In genomic region chr15:8854336-8854735, GRCm38 (mm10) we compare ENCODE assay signal across 23 mouse cellular contexts.
DNase-seq lines count a peak whose midpoint lies in the region; ATAC-seq lines count a peak whose summit lies in the region.
"Had no signal": no experiment of that assay in that cellular context is flagged by ENCODE, and none has a peak within 500 bp of the region (broad histone marks: within the 10 kb centered on the region; RNA-seq: fewer than 3 reads in every experiment).

No protein-coding gene starts in this region.

- no peaks in the 10 kb centered on the region for H3K36me3 ChIP-seq in limb, embryonic 12.5 days
- H3K36me3 ChIP-seq in limb, embryonic 10.5 days = no peaks in the 10 kb centered on the region
- no peaks in the 10 kb centered on the region for H3K36me3 ChIP-seq in embryonic facial prominence, embryonic 10.5 days (replicated peaks)
- H3K36me3 ChIP-seq in kidney, embryonic 15.5 days = no peaks in the 10 kb centered on the region
- no peaks in the 10 kb centered on the region for H3K36me3 ChIP-seq in forebrain, embryonic 10.5 days (replicated peaks)
- H3K36me3 ChIP-seq: midbrain, embryonic 12.5 days; neural tube, embryonic 15.5 days had no signal

- ATAC-seq in limb, embryonic 12.5 days (ENCODE audit: insufficient number of reproducible peaks, insufficient read depth, low FRiP score, low TSS enrichment, low read depth) = peak; percentile 59; the same call in 1 of the 2 replicates
- ATAC-seq in kidney, embryonic 15.5 days (replicated peaks; ENCODE audit: low FRiP score) = peak; percentile 91
- no peak for ATAC-seq in inflammation-experienced regulatory T-cells, adult 6 months
- ATAC-seq: forebrain, embryonic 16.5 days; intestine, embryonic 16.5 days; liver, postnatal 0 days had no signal

- H3K27ac ChIP-seq in limb, embryonic 12.5 days = no peak overlapping the region
- no peak overlapping the region for H3K27ac ChIP-seq in limb, embryonic 10.5 days
- no peak overlapping the region for H3K27ac ChIP-seq in embryonic facial prominence, embryonic 10.5 days (replicated peaks)
- peak overlapping the region; percentile 58 for H3K27ac ChIP-seq in kidney, embryonic 15.5 days
- no peak overlapping the region for H3K27ac ChIP-seq in forebrain, embryonic 10.5 days
- H3K27ac ChIP-seq: hindbrain, embryonic 14.5 days; midbrain, embryonic 12.5 days; neural tube, embryonic 15.5 days had no signal

- H3K27me3 ChIP-seq in limb, embryonic 12.5 days = no peaks in the 10 kb centered on the region
- no peaks in the 10 kb centered on the region for H3K27me3 ChIP-seq in limb, embryonic 10.5 days (ENCODE audit: low read depth, poor library complexity, severe bottlenecking)
- H3K27me3 ChIP-seq in embryonic facial prominence, embryonic 10.5 days (replicated peaks; ENCODE audit: low read depth, poor library complexity, severe bottlenecking) = no peaks in the 10 kb centered on the region
- H3K27me3 ChIP-seq in kidney, embryonic 15.5 days = no peaks in the 10 kb centered on the region
- no peaks in the 10 kb centered on the region for H3K27me3 ChIP-seq in forebrain, embryonic 10.5 days (ENCODE audit: poor library complexity, severe bottlenecking)
- H3K27me3 ChIP-seq: midbrain, embryonic 12.5 days; neural tube, embryonic 15.5 days had no signal

- H3K4me3 ChIP-seq in limb, embryonic 12.5 days (replicated peaks) = no peak overlapping the region
- no peak overlapping the region for H3K4me3 ChIP-seq in limb, embryonic 10.5 days
- no peak overlapping the region for H3K4me3 ChIP-seq in embryonic facial prominence, embryonic 10.5 days
- H3K4me3 ChIP-seq in kidney, embryonic 15.5 days (replicated peaks) = no peak overlapping the region
- H3K4me3 ChIP-seq in forebrain, embryonic 10.5 days = no peak overlapping the region
- H3K4me3 ChIP-seq: midbrain, embryonic 12.5 days; neural tube, embryonic 15.5 days had no signal

- no peak for DNase-seq in limb, embryonic 10.5 days (ENCODE audit: low spot score)
- peak; percentile 27 for DNase-seq in embryonic facial prominence, embryonic 10.5 days (ENCODE audit: low spot score)
- DNase-seq in mesoderm, embryonic 11.5 days (ENCODE audit: low read depth, low spot score) = peak; percentile 36
- no peak for DNase-seq in spleen, adult 18-20 months
- DNase-seq in forebrain, embryonic 10.5 days (ENCODE audit: extremely low spot score, low spot score) = no peak
- DNase-seq: adrenal gland, postnatal 10 days; cerebellum, adult 18-20 months; cerebellum, postnatal 36 days; heart, adult 18-20 months; layer of hippocampus, adult 9-11 months; liver; liver, postnatal 0 days; lung, postnatal 4 days; retina, postnatal 1 day; thymus, adult 18-20 months had no signal

- WGBS in limb, embryonic 12.5 days = 55% methylated on average over 7 of the region's 7 CpGs
- WGBS in limb, embryonic 10.5 days = 84% methylated on average over 7 of the region's 7 CpGs
- 68% methylated on average over 7 of the region's 7 CpGs for WGBS in embryonic facial prominence, embryonic 10.5 days
- 39% methylated on average over 7 of the region's 7 CpGs for WGBS in kidney, embryonic 15.5 days
- 80% methylated on average over 7 of the region's 7 CpGs for WGBS in forebrain, embryonic 10.5 days

- peaks cover 3% of the 10 kb centered on the region; the same call in 1 of the 2 replicates for H3K4me1 ChIP-seq in limb, embryonic 12.5 days (replicated peaks)
- 0 out of 2 replicates have a peak, but pooled peaks cover 5% of the 10 kb centered on the region for H3K4me1 ChIP-seq in limb, embryonic 10.5 days
- peaks cover 13% of the 10 kb centered on the region for H3K4me1 ChIP-seq in embryonic facial prominence, embryonic 10.5 days
- peaks cover 7% of the 10 kb centered on the region; the same call in 1 of the 2 replicates for H3K4me1 ChIP-seq in kidney, embryonic 15.5 days
- peaks cover 9% of the 10 kb centered on the region for H3K4me1 ChIP-seq in forebrain, embryonic 10.5 days
- H3K4me1 ChIP-seq: neural tube, embryonic 15.5 days had no signal

- no peak overlapping the region for H3K9ac ChIP-seq in limb, embryonic 12.5 days (replicated peaks)
- no peak overlapping the region for H3K9ac ChIP-seq in kidney, embryonic 15.5 days
- H3K9ac ChIP-seq: hindbrain, embryonic 14.5 days; liver, postnatal 0 days; midbrain, embryonic 12.5 days; neural tube, embryonic 15.5 days had no signal

- peaks cover 3% of the 10 kb centered on the region; the same call in 1 of the 2 replicates for H3K9me3 ChIP-seq in limb, embryonic 12.5 days
- H3K9me3 ChIP-seq in limb, embryonic 10.5 days (replicated peaks) = no peaks in the 10 kb centered on the region
- peaks cover 5% of the 10 kb centered on the region for H3K9me3 ChIP-seq in embryonic facial prominence, embryonic 10.5 days
- H3K9me3 ChIP-seq in kidney, embryonic 15.5 days (replicated peaks) = no peaks in the 10 kb centered on the region
- H3K9me3 ChIP-seq in forebrain, embryonic 10.5 days = peaks cover 11% of the 10 kb centered on the region; the same call in 1 of the 2 replicates
- H3K9me3 ChIP-seq: midbrain, embryonic 12.5 days had no signal

- H3K4me2 ChIP-seq in limb, embryonic 12.5 days = no peak overlapping the region
- H3K4me2 ChIP-seq in kidney, embryonic 15.5 days = no peak overlapping the region
- H3K4me2 ChIP-seq: hindbrain, embryonic 14.5 days; midbrain, embryonic 12.5 days; neural tube, embryonic 15.5 days had no signal

Comparison
In these comparisons a context has a peak if more than half of its experiments do, and no peak if none do; other contexts are left out.
1. DNase-seq: peak in embryonic facial prominence, embryonic 10.5 days (single experiment) and mesoderm, embryonic 11.5 days (single experiment); none in limb, embryonic 10.5 days (single experiment), spleen, adult 18-20 months (0 of 2) and forebrain, embryonic 10.5 days (single experiment).